Mouse (Mus musculus) embryonic facial prominence, embryonic 14.5 days (tissue): ENCODE measurements around the gene R3hdm1. TPM values are rescaled to one million over a fixed set of nuclear protein-coding genes. Genes with fewer than 3 reads are reported as not detected.
"Not testable (repeated sequence)": the region's sequence is repeated elsewhere in the genome, so short reads cannot be mapped to it uniquely, and the experiment has no call there.

Experiments used
- ATAC-seq: fragments of 200-750 bp; cut with Nextera tagmentation; 2 replicates; pipeline ENCODE4 v1.8.0; 2017; ENCODE audit warnings: low read depth, moderate number of reproducible peaks, moderate TSS enrichment
- DNase-seq: peaks from one replicate; pipeline ENCODE4 v3.0.0-alpha.2; 2015; ENCODE audit warnings: low spot score
- H3K27ac ChIP-seq: fragments of 300-500 bp; sonication (generic); replicated peaks from 2 replicates; pipeline ENCODE4 v1.5.1; 2014; ENCODE audit warnings: low read depth, mild to moderate bottlenecking, low read length, moderate library complexity
- H3K27me3 ChIP-seq: fragments of 300-500 bp; sonication (generic); replicated peaks from 2 replicates; pipeline ENCODE4 v1.6.1; 2014; ENCODE audit warnings: low read length; ENCODE audit not compliant: control insufficient read depth, insufficient read depth
- H3K36me3 ChIP-seq: fragments of 300-500 bp; sonication (generic); 2 replicates; pipeline ENCODE4 v1.6.1; 2014; ENCODE audit warnings: low read length, mixed read lengths; ENCODE audit not compliant: control insufficient read depth, insufficient read depth
- H3K4me1 ChIP-seq: fragments of 300-500 bp; sonication (generic); 2 replicates; pipeline ENCODE4 v1.6.1; 2014; ENCODE audit warnings: antibody characterized with exemption, low read length; ENCODE audit not compliant: control insufficient read depth, insufficient read depth
- H3K4me2 ChIP-seq: fragments of 300-500 bp; sonication (generic); 2 replicates; pipeline ENCODE4 v1.6.1; 2014; ENCODE audit warnings: low read depth, mild to moderate bottlenecking, low read length, moderate library complexity, mixed read lengths
- H3K4me3 ChIP-seq: fragments of 300-500 bp; sonication (generic); 2 replicates; pipeline ENCODE4 v1.5.1; 2014; ENCODE audit warnings: low read depth, mild to moderate bottlenecking, low read length
- H3K9ac ChIP-seq: fragments of 300-500 bp; sonication (generic); 2 replicates; pipeline ENCODE4 v1.6.1; 2014; ENCODE audit warnings: low read depth, mild to moderate bottlenecking, low read length, moderate library complexity, mixed read lengths
- H3K9me3 ChIP-seq: fragments of 300-500 bp; sonication (generic); 2 replicates; pipeline ENCODE4 v1.6.1; 2016; ENCODE audit warnings: low read length; ENCODE audit not compliant: control insufficient read depth
- WGBS: fragments of 180-500 bp; shearing (Covaris S2); extraction: QIAGEN DNeasy Blood & Tissue Kit; methylation state at CpG from one replicate; pipeline ENCODE4 v1.1.7; 2014; 5-methylcytosine and 5-hydroxymethylcytosine counted together
- polyA plus RNA-seq: library from polyadenylated mRNA; unstranded; fragments of >200 nt; fragmentation: Nextera tagmentation; extraction: Ambion mirVana; gene quantifications from 2 replicates; pipeline ENCODE4 v1.2.1, GENCODE M21; 2014

R3hdm1 gene
- polyA plus RNA-seq, 1 experiment from 2014 or later, result 58.4 TPM

DNA sequence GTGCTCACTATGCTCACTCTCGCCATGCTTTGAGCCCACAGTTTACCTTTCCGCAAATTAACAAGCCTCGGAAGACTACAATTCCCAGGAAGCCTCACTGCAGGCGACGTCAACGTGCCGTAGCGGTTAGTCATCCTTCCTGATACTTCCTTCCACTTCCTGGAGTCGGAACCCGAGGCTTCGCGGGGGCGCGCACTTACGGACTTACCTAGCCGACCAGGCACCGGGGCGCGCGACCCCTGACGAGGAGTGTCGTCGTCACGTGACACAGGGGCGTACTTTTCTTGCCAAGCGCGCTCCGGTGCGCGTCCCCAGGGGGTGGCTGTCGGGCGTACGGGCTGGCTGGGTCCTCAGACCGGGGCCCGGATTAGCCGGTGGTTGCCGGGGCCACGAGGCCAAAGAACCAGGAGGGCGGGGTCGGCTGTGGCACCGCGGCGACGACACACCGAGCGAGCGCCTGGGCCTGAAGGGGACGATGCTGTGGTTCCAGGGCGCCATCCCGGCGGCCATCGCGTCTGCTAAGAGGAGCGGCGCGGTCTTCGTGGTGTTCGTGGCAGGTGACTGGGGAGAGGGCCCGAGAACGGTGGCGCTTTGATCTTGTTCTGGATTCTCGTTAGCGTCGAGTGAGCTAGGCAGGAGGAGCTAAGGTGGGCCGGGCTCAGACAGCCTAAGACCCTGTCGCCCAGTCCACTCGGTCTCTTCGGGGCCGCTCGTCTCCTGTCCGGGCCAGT lies 141.1 kb downstream of the R3hdm1 start:
- Histone ChIP-seq H3K27ac (peak overlapping the region; percentile 82), H3K27me3 (no peaks in the 10 kb centered on the region), H3K9ac (peak overlapping the region; percentile 88), H3K4me1 (peaks cover 4% of the 10 kb centered on the region), H3K4me2 (peak overlapping the region; percentile 95), H3K9me3 (no peaks in the 10 kb centered on the region), H3K4me3 (peak overlapping the region; percentile 77), H3K36me3 (0 out of 2 replicates have a peak, but pooled peaks cover 6% of the 10 kb centered on the region)
- under 1% methylated on average over 54 of the region's 71 CpGs for WGBS
- peak; percentile 99 for DNase-seq
- ATAC-seq, result peak; percentile 97

GRCm38 (mm10) chr1:128244727-128245355 lies 141.7 kb downstream of the R3hdm1 start:
- H3K4me2 ChIP-seq, result peak overlapping the region; percentile 95
- under 1% methylated on average over 13 of the region's 19 CpGs for WGBS
- H3K27me3 ChIP-seq, result no peaks in the 10 kb centered on the region
- H3K4me1 ChIP-seq, result peaks cover 4% of the 10 kb centered on the region
- peak; percentile 34 for ATAC-seq
- H3K9ac ChIP-seq, result peak overlapping the region; percentile 88
- 0 out of 2 replicates have a peak, but pooled peaks cover 6% of the 10 kb centered on the region for H3K36me3 ChIP-seq
- H3K4me3 ChIP-seq, result peak overlapping the region; percentile 77
- H3K9me3 ChIP-seq, result no peaks in the 10 kb centered on the region
- H3K27ac ChIP-seq, result peak overlapping the region; percentile 82
- no peak for DNase-seq

DNA sequence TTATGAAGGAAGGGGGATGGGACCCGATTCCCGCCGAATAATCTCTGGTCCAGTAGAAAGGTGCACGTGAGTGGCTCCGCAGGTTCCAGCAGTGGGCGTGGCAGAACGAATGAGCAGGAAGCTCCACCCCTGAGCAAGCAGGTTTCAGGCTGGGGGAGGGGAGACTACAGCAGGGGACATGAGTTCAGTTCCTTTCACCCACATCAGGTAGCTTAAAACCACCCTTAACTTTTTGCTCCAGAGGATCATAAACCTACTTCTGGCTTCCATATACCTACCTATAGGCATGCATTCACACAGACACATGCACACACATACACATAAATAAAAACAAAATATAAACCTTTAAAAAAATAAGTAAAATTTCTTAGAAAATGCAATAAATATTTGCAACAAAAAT lies 164.0 kb downstream of the R3hdm1 start:
- WGBS, result 74% methylated on average over 7 of the region's 7 CpGs
- H3K9me3 ChIP-seq, H3K4me3 ChIP-seq, H3K27me3 ChIP-seq, H3K9ac ChIP-seq, H3K27ac ChIP-seq, H3K4me2 ChIP-seq, DNase-seq, ATAC-seq, H3K4me1 ChIP-seq: not testable (repeated sequence)
- H3K36me3 ChIP-seq, result peaks cover 88% of the 10 kb centered on the region

DNA sequence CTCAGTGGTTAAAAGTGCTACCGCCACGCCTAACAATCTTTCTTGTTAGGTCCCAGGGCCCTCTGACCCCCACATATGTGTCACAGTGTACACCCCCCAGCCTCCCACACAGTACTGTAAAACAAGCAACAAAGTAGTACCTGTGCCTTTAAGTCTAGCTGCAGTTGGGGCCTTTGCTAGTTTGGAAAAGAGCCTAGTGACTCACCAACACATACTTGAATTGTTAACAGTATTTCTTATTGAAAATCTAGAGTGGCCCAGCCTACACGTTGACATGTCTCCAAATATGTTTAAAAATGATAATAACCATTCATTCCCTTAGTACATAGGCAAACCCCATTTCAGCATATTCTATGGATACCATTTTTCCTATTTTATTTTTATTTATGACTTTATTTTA lies 167.6 kb downstream of the R3hdm1 start:
- H3K4me2 ChIP-seq, result no peak overlapping the region
- no peaks in the 10 kb centered on the region for H3K4me1 ChIP-seq
- H3K36me3 ChIP-seq, result peaks cover 93% of the 10 kb centered on the region
- no peak overlapping the region for H3K4me3 ChIP-seq
- ATAC-seq, result no peak
- H3K27ac ChIP-seq, result no peak overlapping the region
- H3K9ac ChIP-seq, result no peak overlapping the region
- DNase-seq, result no peak
- H3K9me3 ChIP-seq, result no peaks in the 10 kb centered on the region
- no peaks in the 10 kb centered on the region for H3K27me3 ChIP-seq
- WGBS, result 92% methylated on average over 3 of the region's 3 CpGs

- Histone ChIP-seq H3K4me1 (no peaks in the 10 kb centered on the region), H3K36me3 (peaks cover 93% of the 10 kb centered on the region), H3K4me2 (no peak overlapping the region), H3K9ac (no peak overlapping the region), H3K9me3 (no peaks in the 10 kb centered on the region), H3K27me3 (no peaks in the 10 kb centered on the region), H3K4me3 (no peak overlapping the region), H3K27ac (no peak overlapping the region)
- WGBS, result 100% methylated on average over 1 of the region's 1 CpGs
- ATAC-seq (no peak), DNase-seq (no peak)
Observed at GRCm38 (mm10) chr1:128275908-128276307, 172.8 kb downstream of the R3hdm1 start.

GRCm38 (mm10) chr1:128278563-128278962 lies 175.5 kb downstream of the R3hdm1 start:
- peaks cover 4% of the 10 kb centered on the region; the same call in 1 of the 2 replicates for H3K9me3 ChIP-seq
- no peaks in the 10 kb centered on the region for H3K4me1 ChIP-seq
- no peak for DNase-seq
- no peak overlapping the region for H3K4me2 ChIP-seq
- H3K27me3 ChIP-seq, result no peaks in the 10 kb centered on the region
- 92% methylated on average over 3 of the region's 3 CpGs for WGBS
- H3K27ac ChIP-seq, result no peak overlapping the region
- no peak overlapping the region for H3K4me3 ChIP-seq
- H3K36me3 ChIP-seq, result peaks cover 77% of the 10 kb centered on the region
- H3K9ac ChIP-seq, result no peak overlapping the region
- ATAC-seq, result no peak

- Histone ChIP-seq H3K27ac (no peak overlapping the region), H3K4me2 (no peak overlapping the region), H3K9me3 (peaks cover 4% of the 10 kb centered on the region; the same call in 1 of the 2 replicates), H3K36me3 (peaks cover 54% of the 10 kb centered on the region), H3K9ac (no peak overlapping the region), H3K4me1 (no peaks in the 10 kb centered on the region), H3K27me3 (no peaks in the 10 kb centered on the region), H3K4me3 (no peak overlapping the region)
- DNase-seq (no peak), ATAC-seq (no peak)
- 96% methylated on average over 3 of the region's 3 CpGs for WGBS
Observed at GRCm38 (mm10) chr1:128281753-128282152, 178.7 kb downstream of the R3hdm1 start.

GRCm38 (mm10) chr1:128282924-128283323 lies 179.8 kb downstream of the R3hdm1 start:
- ATAC-seq, result no peak
- no peak for DNase-seq
- Histone ChIP-seq H3K36me3 (peaks cover 42% of the 10 kb centered on the region), H3K4me3 (no peak overlapping the region), H3K9ac (no peak overlapping the region), H3K27me3 (no peaks in the 10 kb centered on the region), H3K4me2 (no peak overlapping the region), H3K4me1 (no peaks in the 10 kb centered on the region), H3K27ac (no peak overlapping the region), H3K9me3 (peaks cover 4% of the 10 kb centered on the region; the same call in 1 of the 2 replicates)
- WGBS, result 94% methylated on average over 3 of the region's 3 CpGs
